Mouse (Mus musculus) retina, postnatal 1 day (tissue): ENCODE measurements around the gene Fam102a.
A peak's percentile ranks its signal among the peaks of the same experiment; 100 is the strongest.
"Not testable (repeated sequence)": the region's sequence is repeated elsewhere in the genome, so short reads cannot be mapped to it uniquely, and the experiment has no call there.

Experiments
- DNase-seq: peaks from one replicate; pipeline ENCODE4 v3.0.0-alpha.2; 2012

Fam102a gene

DNA sequence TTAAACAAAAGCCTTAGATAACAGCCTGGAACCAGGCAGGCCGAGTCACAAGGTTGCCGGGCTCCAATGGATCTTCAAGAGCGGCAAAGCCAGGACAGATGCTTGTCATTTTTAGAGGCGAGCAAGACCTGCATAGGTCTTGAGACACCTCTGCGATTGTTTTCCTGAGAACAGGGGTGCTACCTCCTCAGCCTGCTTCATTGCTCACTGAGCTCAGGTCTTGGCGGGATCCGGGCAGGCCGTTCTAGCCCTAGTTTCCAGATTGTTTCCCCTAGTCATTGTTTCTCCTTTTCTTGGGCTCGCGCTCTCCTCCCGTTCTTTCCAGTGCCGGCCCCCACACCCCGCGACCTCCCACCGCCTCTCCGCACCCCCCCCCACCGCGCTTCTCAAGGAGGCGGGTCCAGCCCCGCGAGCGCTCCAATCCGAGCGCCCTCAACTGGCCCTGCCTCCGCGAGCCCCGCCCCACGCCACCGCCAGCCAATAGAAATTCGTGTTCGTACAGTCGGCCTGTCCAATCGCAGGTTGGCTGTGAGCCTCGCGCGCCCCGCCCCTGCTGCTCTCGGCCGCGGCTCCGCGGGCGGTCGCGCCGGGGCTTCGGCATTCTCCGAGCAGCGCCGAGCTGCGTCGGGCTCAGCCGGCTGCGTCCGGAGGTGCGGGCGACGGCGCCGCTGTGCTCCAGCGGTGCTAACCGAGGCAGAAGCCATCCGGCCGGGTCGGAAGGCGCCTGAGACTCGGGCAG is at the start of gene Fam102a:
Gene Fam102a, plus strand, starts transcription at position 600 of the 739 bp plus-strand sequence.
- DNase-seq, result peak; percentile 99

DNA sequence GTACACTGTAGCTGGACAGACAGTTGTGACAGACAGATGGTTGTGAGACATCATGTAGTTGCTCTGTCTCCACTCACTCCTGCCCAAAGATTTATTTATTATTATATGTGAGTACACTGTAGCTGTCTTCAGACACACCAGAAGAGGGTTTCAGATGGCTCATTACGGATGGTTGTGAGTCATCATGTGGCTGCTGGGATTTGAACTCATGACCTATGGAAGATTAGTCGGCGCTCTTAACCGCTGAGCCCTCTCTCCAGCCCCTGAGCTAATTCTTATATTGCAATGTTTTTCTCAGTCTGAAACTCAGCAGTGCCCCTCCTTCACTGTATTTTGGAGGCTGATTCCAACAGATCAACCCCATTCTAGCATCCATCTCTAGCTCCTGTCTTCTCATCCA is 49.4 kb upstream of the Fam102a start:
- DNase-seq, result no peak

DNA sequence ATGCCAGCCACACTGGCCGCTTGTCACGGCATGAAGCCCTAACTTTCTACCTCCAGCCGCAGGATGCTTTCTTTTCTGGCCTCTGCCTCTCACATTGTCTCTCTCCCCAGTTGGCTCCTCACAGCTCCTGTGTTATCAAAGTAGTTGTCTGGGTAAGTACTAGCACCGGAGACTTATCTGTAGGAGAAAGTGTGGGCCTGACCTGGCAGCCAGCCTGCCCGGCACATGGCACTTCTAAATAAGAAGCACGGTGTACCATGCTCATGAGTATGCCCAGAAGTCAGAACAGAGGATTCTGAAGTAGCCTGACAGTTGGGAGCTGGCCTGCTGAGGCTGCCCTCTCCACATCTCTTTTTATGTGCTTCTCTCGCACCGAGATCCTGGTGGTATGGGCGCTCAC is 49.0 kb upstream of the Fam102a start:
- no peak for DNase-seq

DNA sequence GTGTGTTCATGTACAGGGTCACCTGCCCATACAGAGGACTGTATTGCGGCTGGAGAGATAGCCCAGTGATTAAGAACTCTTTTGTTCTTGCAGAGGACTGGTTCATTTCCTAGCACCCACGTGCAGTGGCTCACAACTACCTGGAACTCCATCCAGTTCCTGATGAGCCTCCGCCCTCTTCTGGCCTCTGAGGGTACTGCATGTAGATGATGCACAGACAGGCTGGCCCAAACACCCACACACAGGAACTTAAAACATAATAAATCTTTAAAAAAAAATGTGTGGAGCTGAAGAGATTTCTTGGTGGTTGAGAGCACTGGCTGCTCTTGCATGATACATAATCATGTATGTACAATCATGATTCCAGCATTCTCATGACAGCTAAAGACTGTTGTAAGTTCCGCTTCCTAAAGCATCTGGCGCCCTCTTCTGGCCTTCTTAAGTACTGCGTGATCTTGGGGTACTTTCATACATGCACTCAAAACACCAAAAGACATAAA is 48.0 kb upstream of the Fam102a start:
- DNase-seq, result peak; percentile 90

DNA sequence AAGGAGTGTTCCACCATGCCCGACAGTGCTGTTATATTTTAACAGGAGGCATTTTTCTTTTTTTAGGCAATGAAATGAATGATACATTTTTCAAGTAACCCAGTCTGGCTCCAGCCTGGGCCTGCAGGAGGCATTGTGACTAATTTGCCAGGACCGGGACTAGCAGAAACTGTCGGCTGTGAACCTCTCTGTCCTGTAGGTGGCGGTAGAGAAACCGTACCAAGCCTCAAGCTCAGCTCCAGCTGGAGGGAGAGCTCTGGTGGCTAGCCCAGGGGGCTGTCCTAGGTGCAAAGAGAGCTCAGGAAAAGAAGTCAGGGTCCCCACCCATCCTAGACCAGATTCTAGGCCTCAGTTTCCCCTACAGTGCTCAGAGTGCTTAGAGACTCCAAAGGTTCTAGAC is 46.5 kb upstream of the Fam102a start:
- peak; percentile 93 for DNase-seq

DNA sequence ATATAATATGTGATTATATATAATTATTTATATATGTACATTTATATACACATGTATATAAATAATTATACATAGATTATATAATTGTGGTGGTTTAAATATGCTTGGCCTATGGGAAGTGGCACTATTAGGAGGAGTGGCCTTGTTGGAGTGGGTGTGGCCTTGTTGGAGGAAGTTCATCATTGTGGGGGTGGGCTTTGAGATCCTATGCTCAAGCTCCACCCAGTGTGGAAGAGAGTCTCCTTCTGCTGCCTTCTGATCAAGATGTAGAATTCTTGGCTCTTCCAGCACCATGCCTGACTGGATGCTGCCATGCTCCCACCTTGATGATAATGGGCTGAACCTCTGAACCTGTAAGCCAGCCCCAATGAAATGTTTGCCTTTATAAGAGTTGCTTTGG is 44.4 kb upstream of the Fam102a start:
- not testable (repeated sequence) for DNase-seq

DNA sequence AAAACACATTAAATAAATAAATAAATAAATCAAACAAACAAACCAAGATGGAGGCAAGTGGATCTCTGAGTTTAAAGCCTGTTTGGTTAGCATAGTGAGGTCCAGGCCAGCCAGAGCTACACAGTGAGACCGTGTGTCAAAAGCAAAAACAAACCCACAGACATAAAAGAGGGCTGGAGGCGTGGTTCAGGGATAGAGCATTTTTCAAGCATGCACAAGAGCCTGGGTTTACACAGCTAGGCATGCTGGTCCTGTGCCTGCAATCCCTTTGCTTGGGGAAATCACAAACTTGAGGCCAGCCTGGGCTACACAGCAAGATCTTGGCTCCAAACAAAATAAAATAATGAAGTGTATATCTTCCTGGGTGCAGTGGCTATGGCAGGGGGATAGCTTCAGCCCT is 42.5 kb upstream of the Fam102a start:
- no peak for DNase-seq

DNA sequence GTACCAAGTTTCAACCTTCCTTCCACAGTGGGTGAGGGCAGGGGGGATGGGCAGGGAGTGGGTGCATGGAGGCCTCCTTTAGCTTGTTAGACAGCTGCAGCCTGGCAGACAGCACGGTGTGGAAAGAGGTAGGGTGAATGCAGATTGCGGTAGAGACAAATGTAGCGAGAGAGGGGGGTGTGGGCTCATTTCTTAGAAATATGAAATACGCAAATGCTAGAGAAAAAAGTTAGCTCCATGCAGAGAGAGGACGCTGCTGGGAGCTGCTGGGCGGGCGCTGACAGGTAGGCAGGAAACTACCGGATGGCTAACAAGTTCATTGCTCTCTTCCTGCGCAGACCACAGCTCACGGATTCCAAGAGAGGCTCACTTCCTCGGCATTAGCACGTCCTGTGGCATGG is 41.8 kb upstream of the Fam102a start:
- DNase-seq, result no peak

DNA sequence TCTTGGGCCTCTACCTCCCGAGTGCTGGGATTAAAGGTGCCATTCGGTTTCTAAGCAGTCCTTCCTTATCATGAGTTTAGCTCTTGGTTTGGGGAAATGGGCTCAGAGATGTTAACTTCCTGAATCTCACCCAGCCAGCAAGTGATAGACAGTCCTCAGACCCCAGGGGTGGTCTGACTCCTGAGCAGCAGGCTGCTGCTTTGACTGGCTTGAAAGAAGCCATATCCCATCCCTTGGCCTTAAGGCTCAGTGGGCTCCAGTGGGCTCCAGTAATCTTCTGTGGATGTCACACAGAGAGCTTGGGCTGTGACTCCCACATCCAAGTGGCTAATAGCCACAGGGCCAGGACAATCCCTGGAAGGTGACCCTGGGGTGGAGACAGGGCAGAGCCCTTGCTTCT is 40.6 kb upstream of the Fam102a start:
- DNase-seq, result no peak

DNA sequence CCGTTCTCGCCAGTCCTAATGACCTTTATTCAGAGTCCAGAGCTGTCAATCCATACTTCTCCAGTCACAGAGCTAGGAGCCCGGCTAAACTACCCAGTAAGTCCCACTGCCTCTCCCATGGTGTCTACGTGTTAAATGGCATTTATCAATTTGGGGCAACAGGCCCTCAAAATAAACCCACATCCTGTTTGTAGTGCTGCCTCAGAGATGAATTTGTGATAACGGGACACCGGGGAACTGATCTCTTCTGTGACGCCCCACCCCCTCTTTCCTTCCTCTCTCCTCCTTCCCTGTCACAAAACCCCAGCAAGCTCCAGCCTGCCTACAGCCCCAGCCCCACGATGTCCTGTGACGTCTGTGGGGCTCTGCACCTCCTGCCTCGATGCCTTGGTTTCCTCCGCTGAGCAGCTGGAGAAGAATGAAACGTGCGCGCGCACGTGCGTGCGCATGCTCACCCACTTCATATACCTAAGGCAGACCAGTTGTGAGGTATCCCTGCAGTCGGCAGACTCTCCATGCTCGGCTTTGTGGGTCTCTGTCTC is 39.9 kb upstream of the Fam102a start:
- DNase-seq, result no peak

DNA sequence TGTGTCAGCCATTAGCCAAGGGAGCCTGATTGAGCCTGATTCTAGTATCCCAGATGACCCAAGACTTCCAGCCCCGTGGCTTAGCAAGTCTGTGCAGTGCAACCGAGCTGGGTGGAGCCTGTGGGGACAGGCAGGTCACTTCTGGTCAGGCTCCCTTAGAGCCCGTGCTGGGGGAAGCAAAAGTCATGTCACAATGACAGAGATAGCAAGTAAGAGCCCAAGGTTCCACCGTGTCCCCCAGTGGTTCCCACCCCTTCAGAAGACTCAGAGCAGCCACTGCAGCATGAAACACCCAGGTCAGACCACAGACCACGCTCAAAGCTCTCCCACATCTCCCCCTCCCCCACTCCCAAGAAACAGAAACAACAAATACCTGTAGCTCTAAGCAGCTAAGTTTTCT is 38.9 kb upstream of the Fam102a start:
- no peak for DNase-seq

DNA sequence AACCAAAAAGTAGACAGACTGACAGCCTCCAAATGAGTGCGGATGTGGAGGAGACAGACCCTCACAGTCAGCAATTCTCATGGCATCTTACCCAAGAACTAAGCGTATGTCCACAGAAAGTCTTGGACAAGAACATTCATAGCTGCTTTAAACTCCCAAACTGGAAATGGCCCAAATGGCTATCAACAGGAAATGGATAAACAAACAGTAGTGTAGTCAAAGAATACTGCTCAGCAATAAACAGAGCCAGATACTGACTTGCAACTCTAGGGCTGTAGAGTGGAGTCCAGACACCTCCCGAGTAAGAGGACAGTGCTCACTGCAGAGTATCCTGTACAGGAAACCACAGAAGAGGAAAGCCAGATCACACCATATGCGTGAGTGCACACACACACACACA is 35.8 kb upstream of the Fam102a start:
- no peak for DNase-seq

DNA sequence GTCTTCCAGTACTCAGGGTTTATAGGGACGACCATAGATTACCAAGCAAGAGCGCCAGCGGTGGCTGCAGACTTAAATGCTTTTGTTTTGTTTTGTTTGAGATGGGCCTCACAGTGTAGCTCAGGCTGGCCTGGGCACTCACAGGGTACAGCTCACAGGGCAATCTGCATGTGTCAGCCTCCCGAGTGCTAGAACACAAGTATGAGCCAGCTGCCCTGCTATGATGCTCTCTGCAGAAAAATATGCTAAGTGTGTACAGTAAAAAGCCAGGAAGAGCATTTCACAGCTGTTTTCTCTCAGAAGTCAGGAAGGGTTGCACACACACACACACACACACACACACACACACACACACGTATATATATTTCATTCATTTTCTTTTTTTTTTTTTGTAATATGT is 34.7 kb upstream of the Fam102a start:
- no peak for DNase-seq

DNA sequence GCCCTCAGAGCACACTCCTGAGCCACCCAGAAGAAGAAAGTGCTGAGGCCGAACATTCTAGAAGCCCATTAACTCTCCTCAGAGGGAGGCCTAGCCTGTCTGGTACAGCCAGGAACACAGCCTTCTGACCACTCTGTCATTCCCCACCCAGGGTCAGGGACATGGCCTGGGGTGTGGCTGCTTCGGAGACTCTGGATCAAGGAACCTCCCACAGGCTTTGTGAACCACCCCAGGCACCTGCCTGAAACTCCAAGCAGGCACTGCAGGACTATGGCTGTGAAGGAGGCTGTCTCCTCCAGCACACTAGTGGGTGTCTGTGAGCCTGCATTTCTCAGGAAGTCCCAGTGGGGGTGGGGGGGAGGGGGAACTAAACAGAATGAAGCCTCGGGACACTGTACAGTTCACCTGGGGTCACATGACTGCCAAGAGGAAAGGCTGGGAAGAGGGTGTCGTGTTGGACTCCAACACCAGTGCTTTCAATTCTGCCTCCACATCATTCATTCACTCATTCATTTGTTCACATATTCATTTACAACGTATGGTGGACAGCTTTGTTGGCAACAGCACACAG is 33.3 kb upstream of the Fam102a start:
- no peak for DNase-seq

DNA sequence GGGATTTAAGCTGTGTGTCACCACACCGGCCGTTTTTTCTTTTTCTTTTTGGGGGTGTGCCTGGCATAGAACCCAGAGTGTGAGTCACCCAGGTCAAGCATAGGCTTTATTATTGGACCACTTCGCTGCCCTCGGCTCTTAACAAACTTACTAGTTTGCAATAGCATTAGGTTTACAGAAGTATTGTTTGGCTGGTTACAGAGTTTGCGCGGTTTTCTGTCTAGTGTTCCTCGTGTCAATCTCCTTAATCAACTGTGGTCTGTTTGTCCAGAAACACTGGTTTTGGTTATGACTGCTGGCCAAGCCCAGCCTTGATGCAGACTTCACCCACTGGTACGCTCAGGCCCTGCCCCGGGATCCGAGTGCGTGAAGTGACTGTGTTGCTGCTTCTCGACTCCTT is 32.3 kb upstream of the Fam102a start:
- DNase-seq, result no peak

DNA sequence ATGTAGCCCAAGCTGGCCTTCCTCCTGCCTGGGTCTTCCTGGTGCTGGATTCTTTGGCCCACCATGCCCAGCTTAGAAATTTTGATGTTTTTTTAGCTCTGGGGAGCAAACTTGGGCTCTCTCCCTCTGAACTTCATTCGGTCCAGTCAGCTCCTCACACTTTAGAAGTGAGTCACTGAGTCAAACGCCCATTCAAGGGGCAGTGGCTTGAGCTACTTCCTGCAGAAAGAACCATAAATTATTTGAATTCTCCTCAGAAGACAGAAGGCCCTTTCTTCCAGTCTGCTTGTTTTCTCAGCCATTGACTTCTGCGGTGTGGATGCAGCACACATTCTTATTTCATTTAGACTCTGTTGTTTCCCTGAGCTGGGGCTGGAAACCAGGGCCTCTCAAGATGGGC is 31.5 kb upstream of the Fam102a start:
- no peak for DNase-seq

DNA sequence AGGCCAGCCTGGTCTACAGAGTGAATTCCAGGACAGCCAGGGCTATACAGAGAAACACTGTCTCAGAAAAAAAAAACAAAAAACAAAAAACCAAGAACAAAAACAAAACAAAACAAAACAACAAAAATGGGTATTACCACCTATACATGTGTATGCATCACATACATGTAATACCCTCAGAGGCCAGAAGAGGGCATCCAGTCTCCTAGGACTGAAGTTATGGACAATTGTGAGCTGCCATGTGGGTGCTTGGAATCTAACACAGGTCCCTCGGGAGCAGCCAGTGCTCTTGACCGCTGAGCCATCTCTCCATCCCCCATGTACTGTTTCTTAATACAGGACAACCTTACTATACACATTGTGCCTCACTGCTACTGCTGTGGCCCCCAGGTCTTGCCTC is 29.6 kb upstream of the Fam102a start:
- no peak for DNase-seq

DNA sequence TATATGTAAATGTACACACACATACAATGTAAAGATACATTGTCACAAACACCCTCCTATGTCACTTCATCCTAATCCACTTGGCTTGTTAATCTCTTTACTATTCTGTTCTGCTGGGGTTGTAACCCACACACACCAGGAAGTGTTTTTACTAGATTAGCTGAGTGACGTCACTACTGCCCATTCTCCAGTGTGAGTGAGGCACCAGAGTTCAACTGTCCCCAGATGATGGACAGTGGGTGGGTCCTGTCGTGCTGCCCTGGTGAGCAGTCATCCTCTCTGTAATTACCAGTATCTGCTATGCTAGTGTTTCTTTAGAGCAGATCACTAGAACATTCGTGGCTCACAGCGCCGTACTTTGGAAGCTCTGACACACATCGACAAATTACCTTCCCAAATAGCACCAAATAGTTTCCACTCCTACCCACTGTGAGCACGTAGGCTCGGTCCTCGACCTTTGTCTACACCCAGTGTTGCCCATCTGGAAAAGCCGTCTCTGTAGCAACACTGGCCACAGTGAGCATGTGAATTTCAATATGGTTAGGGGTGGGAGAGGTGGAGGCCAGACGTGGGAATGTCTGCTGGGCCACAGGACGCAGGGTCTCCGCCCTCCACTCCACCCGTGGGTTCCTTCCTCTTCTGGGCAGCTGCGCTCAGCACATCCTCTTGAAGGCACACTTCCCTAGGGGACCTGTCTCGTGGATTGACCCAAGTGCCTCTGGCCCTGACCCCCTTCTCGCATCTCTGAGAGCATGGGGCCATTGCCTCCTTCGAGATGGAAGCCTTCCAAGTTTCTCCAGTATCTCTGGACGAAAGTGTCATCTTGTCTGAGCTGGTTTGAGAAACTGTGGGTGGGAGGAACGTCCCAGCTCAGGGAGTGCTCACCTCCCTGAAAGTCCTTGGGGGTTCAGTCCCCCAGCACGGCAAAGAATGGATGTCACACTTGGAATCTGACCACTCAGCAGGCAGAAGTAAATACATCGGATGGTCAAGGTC is 28.2 kb upstream of the Fam102a start:
- DNase-seq, result no peak

DNA sequence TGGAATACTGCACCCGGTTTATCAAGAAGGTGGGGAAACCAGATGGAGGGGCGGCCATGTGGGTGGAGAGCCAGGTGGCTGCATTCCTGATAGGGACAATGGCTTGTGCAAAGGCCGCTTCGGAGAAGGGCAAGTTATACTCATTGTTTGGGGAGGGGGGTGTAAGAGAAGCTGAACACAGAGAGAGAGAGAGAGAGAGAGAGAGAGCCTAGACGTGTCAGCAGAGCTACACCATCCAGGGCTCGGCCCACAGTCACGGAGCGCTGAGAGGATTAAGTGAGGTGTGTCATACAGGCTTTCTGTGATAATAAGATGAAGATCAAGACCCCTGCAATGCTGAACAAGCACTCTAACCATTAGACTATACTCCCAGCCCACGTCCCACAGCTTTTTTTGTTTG is 27.2 kb upstream of the Fam102a start:
- no peak for DNase-seq

DNA sequence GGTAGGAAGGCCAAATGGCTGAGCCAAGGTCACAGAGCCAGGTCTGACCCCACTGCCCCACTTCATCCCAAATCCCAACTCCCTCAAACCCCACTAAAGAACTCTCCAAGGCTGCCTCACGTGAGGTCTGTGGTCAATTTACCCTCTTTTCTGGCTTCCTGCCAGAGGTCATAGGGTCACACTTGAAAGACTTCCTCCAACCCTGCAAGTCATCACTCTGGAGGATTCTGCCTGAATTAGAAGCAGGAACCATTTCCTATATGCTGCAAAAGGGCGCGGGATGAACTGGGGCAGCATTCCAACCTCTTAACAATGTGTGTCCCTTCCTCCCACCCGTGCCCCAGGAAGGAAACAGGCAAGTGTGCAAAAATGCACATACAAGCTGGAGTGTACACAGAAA is 25.8 kb upstream of the Fam102a start:
- DNase-seq, result peak; percentile 42

DNA sequence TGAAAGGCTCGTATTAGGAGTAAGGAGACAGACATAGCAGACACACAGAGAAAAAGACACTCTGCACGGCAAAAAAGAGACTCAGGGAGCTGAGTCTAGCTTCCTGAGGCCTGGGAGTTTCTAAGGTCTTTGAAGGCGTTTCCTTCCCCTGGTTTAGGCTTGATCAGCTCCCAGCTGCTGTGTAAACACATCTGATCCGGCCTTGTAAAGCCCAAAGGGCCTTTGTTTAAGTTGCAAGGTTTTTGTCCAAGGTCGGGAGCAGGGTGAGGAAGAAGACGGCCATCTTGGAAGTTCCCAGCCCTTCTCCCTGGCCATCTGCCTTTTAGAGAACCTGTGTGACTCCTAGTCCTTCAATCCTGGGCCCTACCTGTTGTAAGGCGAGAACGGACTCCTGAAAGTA is 25.2 kb upstream of the Fam102a start:
- DNase-seq, result no peak

DNA sequence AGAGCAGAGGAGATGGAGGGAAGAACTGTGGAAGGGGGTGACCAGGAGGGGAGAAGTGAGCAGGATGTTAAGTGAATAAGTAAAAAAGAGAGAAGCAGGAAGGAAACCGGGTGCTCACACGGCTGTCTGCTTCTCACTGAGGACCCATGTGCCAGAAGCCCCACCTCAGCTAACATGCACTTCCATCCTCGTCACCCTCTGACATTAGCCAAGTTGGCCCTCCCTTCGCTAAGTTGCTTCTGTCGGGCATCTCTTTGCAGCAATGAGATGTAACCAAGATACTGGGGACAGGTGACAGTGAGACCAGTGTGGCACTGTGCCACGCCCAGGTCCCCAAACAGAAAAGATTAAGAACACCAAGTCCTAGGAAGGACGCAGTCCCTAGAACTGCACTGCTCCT is 22.5 kb upstream of the Fam102a start:
- no peak for DNase-seq

DNA sequence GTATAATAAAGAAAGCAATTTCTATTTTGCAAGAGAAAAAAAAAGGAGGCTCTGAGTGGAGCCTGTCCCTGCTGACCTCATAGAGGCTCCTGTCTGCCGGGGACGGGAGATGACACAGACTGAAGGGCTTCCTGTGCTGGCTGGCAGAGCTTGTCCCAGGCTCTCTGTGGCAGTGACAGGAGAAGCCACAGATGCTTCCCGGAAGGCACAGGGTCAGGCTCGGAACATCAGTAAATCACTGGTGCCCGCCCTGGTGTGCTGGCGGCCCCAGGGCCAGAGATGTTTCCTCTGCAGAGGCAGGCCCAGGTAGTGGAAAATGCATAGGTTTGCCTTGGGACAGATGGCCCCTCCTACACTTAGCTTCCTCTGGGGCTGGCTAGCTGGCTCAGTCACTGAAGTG is 20.8 kb upstream of the Fam102a start:
- DNase-seq, result no peak
